Mouse (Mus musculus) granulocyte monocyte progenitor cell, adult 5-6 weeks (primary cell): ENCODE measurements around the gene Col5a1. TPM values are rescaled to one million over a fixed set of nuclear protein-coding genes. Genes with fewer than 3 reads are reported as not detected.

Experiments
- ATAC-seq: replicated peaks from 2 replicates; pipeline ENCODE4 v1.8.0; 2016; ENCODE audit warnings: mild to moderate bottlenecking, moderate TSS enrichment, inconsistent platforms; ENCODE audit not compliant: poor library complexity, severe bottlenecking
- total RNA-seq, 2 experiments: library from RNA; stranded (forward) in 1 of 2; stranded (reverse) in 1 of 2; fragments of 200-712, 200-1000 nt in 1 of 2; fragments of >200 nt in 1 of 2; fragmentation: Nextera tagmentation in 1 of 2; gene quantifications; 2 replicates each; pipeline ENCODE4 v1.2.3; 2014 to 2017

The Col5a1 gene
- total RNA-seq (2014; fragmentation: Nextera tagmentation): not detected in 2 replicates
- not detected in 2 replicates for total RNA-seq (2017)

GRCm38 (mm10) chr2:27886148-27886551 is at the start of gene Col5a1:
TSS of gene Col5a1 (plus strand) at chr2:27886425.
- peak; percentile 28 for ATAC-seq

- no peak for ATAC-seq
Observed at GRCm38 (mm10) chr2:27838112-27838511, 48.1 kb upstream of the Col5a1 start.

GRCm38 (mm10) chr2:27840890-27841289 is 45.3 kb upstream of the Col5a1 start:
- no peak for ATAC-seq

- ATAC-seq: no peak
Observed at GRCm38 (mm10) chr2:27842893-27843292, 43.3 kb upstream of the Col5a1 start.

GRCm38 (mm10) chr2:27844885-27845284 is 41.3 kb upstream of the Col5a1 start:
- no peak for ATAC-seq

- ATAC-seq: no peak
Observed at GRCm38 (mm10) chr2:27847001-27847400, 39.2 kb upstream of the Col5a1 start.

GRCm38 (mm10) chr2:27847851-27848435 is 38.3 kb upstream of the Col5a1 start:
- ATAC-seq: no peak

- no peak for ATAC-seq
Observed at GRCm38 (mm10) chr2:27848466-27848865, 37.8 kb upstream of the Col5a1 start.

- no peak for ATAC-seq
Observed at GRCm38 (mm10) chr2:27858348-27858903, 27.8 kb upstream of the Col5a1 start.

- ATAC-seq: no peak
Observed at GRCm38 (mm10) chr2:27861576-27862238, 24.5 kb upstream of the Col5a1 start.

- no peak for ATAC-seq
Observed at GRCm38 (mm10) chr2:27864491-27865365, 21.5 kb upstream of the Col5a1 start.

- no peak for ATAC-seq
Observed at GRCm38 (mm10) chr2:27870586-27870985, 15.6 kb upstream of the Col5a1 start.

GRCm38 (mm10) chr2:27871056-27871455 is 15.2 kb upstream of the Col5a1 start:
- ATAC-seq: no peak

GRCm38 (mm10) chr2:27872276-27872675 is 13.9 kb upstream of the Col5a1 start:
- no peak for ATAC-seq

GRCm38 (mm10) chr2:27873030-27873429 is 13.2 kb upstream of the Col5a1 start:
- no peak for ATAC-seq

- no peak for ATAC-seq
Observed at GRCm38 (mm10) chr2:27874596-27874995, 11.6 kb upstream of the Col5a1 start.

- ATAC-seq: no peak
Observed at GRCm38 (mm10) chr2:27875231-27875630, 11.0 kb upstream of the Col5a1 start.

GRCm38 (mm10) chr2:27875786-27876185 is 10.4 kb upstream of the Col5a1 start:
- ATAC-seq: no peak

GRCm38 (mm10) chr2:27876724-27877504 is 9.3 kb upstream of the Col5a1 start:
- no peak for ATAC-seq

GRCm38 (mm10) chr2:27878066-27878465 is 8.2 kb upstream of the Col5a1 start:
- no peak for ATAC-seq
